Mouse (Mus musculus) brown adipose tissue, adult 24 weeks (tissue): Measurements from ENCODE around the gene Gusb. TPM values are rescaled to one million over a fixed set of nuclear protein-coding genes. Genes with fewer than 3 reads are reported as not detected.

Experiments used
- polyA plus RNA-seq: library from polyadenylated mRNA; stranded (reverse); fragments of >200 nt; gene quantifications from 2 replicates; pipeline ENCODE4 v1.2.4, GENCODE M21; 2012; ENCODE audit not compliant: missing spikeins, insufficient read depth, insufficient read length

Gusb gene
- polyA plus RNA-seq, 1 experiment, result 16.5 TPM

Other genes starting within 250 kb of the Gusb start
- gene Psph, start 215.6 kb downstream of the Gusb start, polyA plus RNA-seq, result 46.7 and 56.8 TPM in 2 replicates
- 12.2 and 15.9 TPM in 2 replicates for gene Sumf2, start 156.1 kb downstream of the Gusb start, polyA plus RNA-seq
- 1,785 and 1,958 TPM in 2 replicates for gene Chchd2, start 115.6 kb downstream of the Gusb start, polyA plus RNA-seq
- 0.83 and 1.9 TPM in 2 replicates for gene Zbed5, start 107.3 kb downstream of the Gusb start, polyA plus RNA-seq
- gene Phkg1, start 104.5 kb downstream of the Gusb start, polyA plus RNA-seq, result 2.3 and 9.8 TPM in 2 replicates
- gene Nupr1l, start 94.5 kb downstream of the Gusb start, polyA plus RNA-seq, result 4.1 and 6.2 TPM in 2 replicates
- gene Vkorc1l1, start 61.1 kb downstream of the Gusb start, polyA plus RNA-seq, result 31.1 and 41.5 TPM in 2 replicates
- gene Asl, start 26.2 kb upstream of the Gusb start, polyA plus RNA-seq, result 23.4 and 27.8 TPM in 2 replicates
- 21.9 and 23.3 TPM in 2 replicates for gene Crcp, start 26.2 kb upstream of the Gusb start, polyA plus RNA-seq
- gene Tpst1, start 70.3 kb upstream of the Gusb start, polyA plus RNA-seq, result 11.6 and 14.3 TPM in 2 replicates
- 1.2 and 1.5 TPM in 2 replicates for gene Kctd7, start 141.8 kb upstream of the Gusb start, polyA plus RNA-seq
- gene Rabgef1, start 168.7 kb upstream of the Gusb start, polyA plus RNA-seq, result 16.7 and 19.1 TPM in 2 replicates
- gene Tmem248, start 214.0 kb upstream of the Gusb start, polyA plus RNA-seq, result 19.1 and 22.1 TPM in 2 replicates